Mouse (Mus musculus): Measurements from ENCODE around the gene Sec61a1. TPM values are rescaled to one million over a fixed set of nuclear protein-coding genes. Genes with fewer than 3 reads are reported as not detected.

Gene Sec61a1
- polyA plus RNA-seq, 1 experiment from 2014 or later = 250 TPM

GRCm38 (mm10) chr6:88544644-88545396, 26.1 kb upstream of the Sec61a1 start:
- Histone ChIP-seq H3K4me2 (no peak overlapping the region), H3K36me3 (no peaks in the 10 kb centered on the region), H3K9me3 (no peaks in the 10 kb centered on the region), H3K9ac (no peak overlapping the region), H3K27ac (no peak overlapping the region), H3K4me3 (no peak overlapping the region), H3K27me3 (peaks cover 48% of the 10 kb centered on the region), H3K4me1 (no peaks in the 10 kb centered on the region)
- WGBS = 35% methylated on average over 10 of the region's 11 CpGs
- ATAC-seq (ENCODE audit: insufficient number of reproducible peaks, insufficient read depth, low FRiP score, low TSS enrichment, low read depth) = no peak

GRCm38 (mm10) chr6:88544241-88544640, 25.5 kb upstream of the Sec61a1 start:
- WGBS = 75% methylated on average over 3 of the region's 3 CpGs
- H3K4me3 ChIP-seq = no peak overlapping the region
- no peak overlapping the region for H3K4me2 ChIP-seq
- H3K4me1 ChIP-seq = no peaks in the 10 kb centered on the region
- no peak for ATAC-seq (ENCODE audit: insufficient number of reproducible peaks, insufficient read depth, low FRiP score, low TSS enrichment, low read depth)
- H3K27me3 ChIP-seq = peaks cover 48% of the 10 kb centered on the region
- H3K9me3 ChIP-seq = no peaks in the 10 kb centered on the region
- H3K36me3 ChIP-seq = no peaks in the 10 kb centered on the region
- no peak overlapping the region for H3K27ac ChIP-seq
- H3K9ac ChIP-seq = no peak overlapping the region

- H3K27ac ChIP-seq = no peak overlapping the region
- 85% methylated on average over 2 of the region's 2 CpGs for WGBS
- H3K36me3 ChIP-seq = no peaks in the 10 kb centered on the region
- ATAC-seq (ENCODE audit: insufficient number of reproducible peaks, insufficient read depth, low FRiP score, low TSS enrichment, low read depth) = no peak
- no peak overlapping the region for H3K4me3 ChIP-seq
- H3K27me3 ChIP-seq = peaks cover 14% of the 10 kb centered on the region
- H3K9me3 ChIP-seq = no peaks in the 10 kb centered on the region
- no peaks in the 10 kb centered on the region for H3K4me1 ChIP-seq
- H3K4me2 ChIP-seq = no peak overlapping the region
- no peak overlapping the region for H3K9ac ChIP-seq
Observed at GRCm38 (mm10) chr6:88540093-88540755, 21.5 kb upstream of the Sec61a1 start.

GRCm38 (mm10) chr6:88530306-88530705, 11.6 kb upstream of the Sec61a1 start:
- Histone ChIP-seq H3K4me2 (no peak overlapping the region), H3K36me3 (no peaks in the 10 kb centered on the region), H3K9me3 (no peaks in the 10 kb centered on the region), H3K9ac (no peak overlapping the region), H3K4me1 (no peaks in the 10 kb centered on the region), H3K4me3 (no peak overlapping the region), H3K27ac (no peak overlapping the region), H3K27me3 (no peaks in the 10 kb centered on the region)
- ATAC-seq (ENCODE audit: insufficient number of reproducible peaks, insufficient read depth, low FRiP score, low TSS enrichment, low read depth) = no peak

- no peaks in the 10 kb centered on the region for H3K9me3 ChIP-seq
- no peak overlapping the region for H3K4me3 ChIP-seq
- 87% methylated on average over 4 of the region's 4 CpGs for WGBS
- no peak overlapping the region for H3K27ac ChIP-seq
- H3K27me3 ChIP-seq = no peaks in the 10 kb centered on the region
- H3K36me3 ChIP-seq = no peaks in the 10 kb centered on the region
- no peak for ATAC-seq (ENCODE audit: insufficient number of reproducible peaks, insufficient read depth, low FRiP score, low TSS enrichment, low read depth)
- peaks cover 7% of the 10 kb centered on the region for H3K4me1 ChIP-seq
- no peak overlapping the region for H3K9ac ChIP-seq
- H3K4me2 ChIP-seq = no peak overlapping the region
Observed at GRCm38 (mm10) chr6:88524056-88524455, 5.4 kb upstream of the Sec61a1 start.

GRCm38 (mm10) chr6:88523451-88523850, 4.7 kb upstream of the Sec61a1 start:
- no peak overlapping the region for H3K9ac ChIP-seq
- no peaks in the 10 kb centered on the region for H3K27me3 ChIP-seq

GRCm38 (mm10) chr6:88523043-88523442, 4.3 kb upstream of the Sec61a1 start:
- Histone ChIP-seq H3K4me1 (peaks cover 7% of the 10 kb centered on the region), H3K9me3 (no peaks in the 10 kb centered on the region), H3K4me3 (no peak overlapping the region), H3K27me3 (no peaks in the 10 kb centered on the region), H3K9ac (no peak overlapping the region), H3K4me2 (no peak overlapping the region), H3K36me3 (no peaks in the 10 kb centered on the region), H3K27ac (no peak overlapping the region)
- 66% methylated on average over 3 of the region's 3 CpGs for WGBS
- no peak for ATAC-seq (ENCODE audit: insufficient number of reproducible peaks, insufficient read depth, low FRiP score, low TSS enrichment, low read depth)

More at GRCm38 (mm10) chr6:88523451-88523850, 4.7 kb upstream of the Sec61a1 start:
- Histone ChIP-seq H3K4me2 (no peak overlapping the region), H3K27ac (no peak overlapping the region), H3K4me3 (no peak overlapping the region), H3K36me3 (no peaks in the 10 kb centered on the region), H3K9me3 (no peaks in the 10 kb centered on the region), H3K4me1 (peaks cover 7% of the 10 kb centered on the region)
- no peak for ATAC-seq (ENCODE audit: insufficient number of reproducible peaks, insufficient read depth, low FRiP score, low TSS enrichment, low read depth)
- 81% methylated on average over 3 of the region's 3 CpGs for WGBS

- Histone ChIP-seq H3K4me2 (no peak overlapping the region), H3K4me3 (no peak overlapping the region), H3K27ac (no peak overlapping the region), H3K36me3 (no peaks in the 10 kb centered on the region), H3K9ac (no peak overlapping the region), H3K27me3 (no peaks in the 10 kb centered on the region), H3K9me3 (no peaks in the 10 kb centered on the region), H3K4me1 (peaks cover 10% of the 10 kb centered on the region)
- ATAC-seq (ENCODE audit: insufficient number of reproducible peaks, insufficient read depth, low FRiP score, low TSS enrichment, low read depth) = no peak
- 73% methylated on average over 3 of the region's 3 CpGs for WGBS
Observed at GRCm38 (mm10) chr6:88522606-88523005, 3.9 kb upstream of the Sec61a1 start.

- Histone ChIP-seq H3K27ac (no peak overlapping the region), H3K9ac (no peak overlapping the region), H3K4me3 (no peak overlapping the region), H3K4me1 (peaks cover 15% of the 10 kb centered on the region), H3K27me3 (no peaks in the 10 kb centered on the region), H3K36me3 (0 out of 2 replicates have a peak, but pooled peaks cover under 1% of the 10 kb centered on the region), H3K4me2 (no peak overlapping the region), H3K9me3 (no peaks in the 10 kb centered on the region)
- no peak for ATAC-seq (ENCODE audit: insufficient number of reproducible peaks, insufficient read depth, low FRiP score, low TSS enrichment, low read depth)
- 79% methylated on average over 7 of the region's 7 CpGs for WGBS
Observed at GRCm38 (mm10) chr6:88521821-88522220, 3.1 kb upstream of the Sec61a1 start.

GRCm38 (mm10) chr6:88517701-88518403, 853 bp downstream of the Sec61a1 start:
- 9% methylated on average over 18 of the region's 18 CpGs for WGBS
- Histone ChIP-seq H3K9ac (peak overlapping the region; percentile 97), H3K4me2 (peak overlapping the region; percentile 95), H3K27ac (peak overlapping the region; percentile 80), H3K27me3 (no peaks in the 10 kb centered on the region), H3K4me1 (peaks cover 30% of the 10 kb centered on the region), H3K36me3 (peaks cover 36% of the 10 kb centered on the region), H3K4me3 (peak overlapping the region; percentile 96), H3K9me3 (no peaks in the 10 kb centered on the region)
- ATAC-seq (ENCODE audit: insufficient number of reproducible peaks, insufficient read depth, low FRiP score, low TSS enrichment, low read depth) = no peak

GRCm38 (mm10) chr6:88516667-88517066, 2.0 kb downstream of the Sec61a1 start:
- 75% methylated on average over 5 of the region's 5 CpGs for WGBS
- Histone ChIP-seq H3K36me3 (peaks cover 48% of the 10 kb centered on the region), H3K4me2 (peak overlapping the region; percentile 95), H3K27ac (no peak overlapping the region), H3K4me1 (peaks cover 30% of the 10 kb centered on the region), H3K9ac (peak overlapping the region; percentile 64), H3K4me3 (peak overlapping the region; percentile 96), H3K27me3 (no peaks in the 10 kb centered on the region), H3K9me3 (no peaks in the 10 kb centered on the region)
- no peak for ATAC-seq (ENCODE audit: insufficient number of reproducible peaks, insufficient read depth, low FRiP score, low TSS enrichment, low read depth)
